Mouse (Mus musculus): Measurements from ENCODE around the gene Irf9. TPM values are rescaled to one million over a fixed set of nuclear protein-coding genes. Genes with fewer than 3 reads are reported as not detected.

Gene Irf9
- polyA plus RNA-seq (2017; shearing (Covaris generic)): 209 TPM

DNA sequence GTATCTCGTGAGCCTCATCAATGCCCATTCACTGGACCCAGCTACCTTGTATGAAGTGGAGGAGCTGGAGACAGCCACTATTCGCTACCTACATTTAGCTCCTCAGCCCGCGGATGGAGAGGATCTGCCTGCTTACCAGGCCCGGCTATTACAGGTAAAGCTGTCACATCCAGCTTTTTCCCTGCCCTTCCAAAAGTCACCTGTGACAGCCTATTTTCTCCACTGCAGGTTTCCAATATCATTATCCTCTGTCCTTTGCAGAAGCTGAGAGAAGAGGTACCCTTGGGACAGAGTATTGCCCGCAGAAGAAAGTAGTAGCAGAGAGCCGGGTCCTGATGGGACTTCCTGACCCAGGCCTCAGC lies at the start of gene Irf9:
Gene Irf9 (plus strand): TSS at position 301 of the 362 bp plus-strand sequence.

GRCm38 (mm10) chr14:55559799-55560201 lies 43.6 kb upstream of the Irf9 start, which contains the start of gene Dcaf11:
Gene Dcaf11, plus strand, starts transcription at chr14:55560006.

DNA sequence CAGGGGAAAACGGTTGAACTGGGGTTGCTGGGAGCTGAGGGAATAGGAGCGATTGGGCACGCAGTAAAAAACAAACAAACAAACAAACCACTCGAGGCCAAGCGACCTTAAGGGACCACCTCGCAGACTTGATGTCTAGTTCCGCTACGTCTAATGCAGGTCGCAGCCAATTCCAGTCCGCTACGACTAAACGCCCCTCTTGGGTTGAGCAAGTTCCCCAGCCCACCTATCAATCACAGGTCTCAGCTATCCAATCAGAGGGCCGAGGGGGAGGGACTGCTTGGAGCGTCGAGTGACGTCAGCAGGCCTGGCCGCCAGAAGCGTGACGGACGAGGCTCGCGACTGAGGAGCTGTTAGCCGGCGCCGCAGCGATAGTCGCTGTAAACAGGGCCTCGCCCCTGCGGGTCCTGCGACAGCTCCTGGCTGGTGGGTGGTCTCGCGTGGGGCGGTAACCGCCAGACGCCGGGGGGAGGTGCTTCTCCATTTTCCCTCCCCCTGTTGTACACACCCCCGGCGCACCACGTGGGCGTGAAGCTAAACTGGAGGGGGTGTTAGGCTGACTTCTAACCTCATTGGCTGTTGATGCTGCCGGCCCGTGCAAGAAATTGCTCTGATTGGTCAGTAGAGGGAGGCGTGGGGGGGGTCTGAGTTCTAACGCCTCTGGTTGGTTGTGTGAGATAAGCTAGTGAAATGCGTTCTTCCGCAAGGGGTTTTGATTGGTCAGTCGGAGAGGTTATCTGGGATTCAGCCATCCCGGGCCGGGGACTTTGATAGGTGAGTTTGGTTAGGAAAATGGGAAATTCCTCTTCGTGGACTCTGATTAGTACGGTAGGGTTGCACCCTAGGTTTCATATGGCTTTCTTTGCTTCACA lies 42.9 kb upstream of the Irf9 start, which contains the start of gene A730061H03Rik:
Gene A730061H03Rik (minus strand): TSS at position 205 of the 872 bp plus-strand sequence.

DNA sequence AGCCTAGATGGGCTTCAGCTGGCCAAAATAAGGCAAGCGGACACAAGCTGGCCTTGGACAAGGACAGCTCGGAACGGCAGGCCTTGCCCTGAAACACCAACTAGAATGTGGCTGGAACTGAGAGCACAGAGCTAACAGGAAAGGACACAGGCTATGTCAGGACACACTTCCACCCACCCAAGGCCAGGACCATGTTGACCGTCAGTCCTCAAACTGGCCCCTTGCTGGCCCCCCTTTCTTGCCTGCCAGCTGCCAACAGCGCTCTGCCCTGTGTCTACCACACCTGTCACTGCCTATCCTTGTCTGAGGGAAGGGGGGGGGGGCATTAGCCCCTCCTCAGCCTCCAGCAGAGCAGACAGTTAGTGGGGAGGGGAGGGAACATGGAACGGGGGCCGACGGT lies 28.1 kb upstream of the Irf9 start, which contains the start of gene Fitm1:
Gene Fitm1 (plus strand): TSS at position 316 of the 400 bp plus-strand sequence.

DNA sequence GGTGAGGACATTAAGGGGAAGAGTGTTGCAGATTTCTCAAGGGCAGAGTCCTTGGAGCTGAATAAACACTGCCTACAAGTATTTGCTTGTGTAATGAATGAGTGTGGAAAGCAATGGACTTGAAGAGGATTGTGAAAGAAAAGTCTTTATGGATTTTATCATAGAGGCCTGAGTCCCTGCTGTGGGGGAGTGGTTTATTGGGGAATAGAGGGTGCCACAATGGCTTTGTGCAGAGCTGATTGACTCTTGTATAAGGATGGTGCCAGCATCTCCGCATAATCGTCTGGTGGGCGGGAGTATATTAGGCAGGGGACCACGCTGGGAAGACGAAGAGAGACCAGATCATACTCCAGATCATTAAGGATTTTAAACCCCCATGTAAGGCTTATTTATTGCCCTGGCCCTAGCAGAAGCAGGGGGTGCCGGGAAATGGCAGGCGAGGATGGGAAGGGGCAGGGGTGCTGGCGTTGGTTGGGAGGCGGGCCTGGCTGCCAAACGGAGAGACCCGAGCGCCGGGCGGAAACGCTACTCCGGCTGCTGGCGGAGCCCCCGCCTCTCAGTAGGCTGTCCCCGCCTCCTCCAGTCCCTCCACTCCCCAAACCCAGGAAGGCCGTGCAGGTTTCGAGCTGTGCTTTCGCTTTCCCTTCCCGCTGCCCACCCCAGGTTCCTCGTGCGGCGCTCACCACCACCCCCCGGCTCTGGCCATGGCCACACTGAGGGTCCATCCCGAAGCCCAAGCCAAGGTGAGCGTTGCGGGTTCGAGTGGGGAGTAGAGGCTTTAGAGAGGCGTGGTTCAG lies 25.3 kb upstream of the Irf9 start, which contains the start of gene Psme1:
Gene Psme1 (plus strand): TSS at position 253 of the 797 bp plus-strand sequence.

DNA sequence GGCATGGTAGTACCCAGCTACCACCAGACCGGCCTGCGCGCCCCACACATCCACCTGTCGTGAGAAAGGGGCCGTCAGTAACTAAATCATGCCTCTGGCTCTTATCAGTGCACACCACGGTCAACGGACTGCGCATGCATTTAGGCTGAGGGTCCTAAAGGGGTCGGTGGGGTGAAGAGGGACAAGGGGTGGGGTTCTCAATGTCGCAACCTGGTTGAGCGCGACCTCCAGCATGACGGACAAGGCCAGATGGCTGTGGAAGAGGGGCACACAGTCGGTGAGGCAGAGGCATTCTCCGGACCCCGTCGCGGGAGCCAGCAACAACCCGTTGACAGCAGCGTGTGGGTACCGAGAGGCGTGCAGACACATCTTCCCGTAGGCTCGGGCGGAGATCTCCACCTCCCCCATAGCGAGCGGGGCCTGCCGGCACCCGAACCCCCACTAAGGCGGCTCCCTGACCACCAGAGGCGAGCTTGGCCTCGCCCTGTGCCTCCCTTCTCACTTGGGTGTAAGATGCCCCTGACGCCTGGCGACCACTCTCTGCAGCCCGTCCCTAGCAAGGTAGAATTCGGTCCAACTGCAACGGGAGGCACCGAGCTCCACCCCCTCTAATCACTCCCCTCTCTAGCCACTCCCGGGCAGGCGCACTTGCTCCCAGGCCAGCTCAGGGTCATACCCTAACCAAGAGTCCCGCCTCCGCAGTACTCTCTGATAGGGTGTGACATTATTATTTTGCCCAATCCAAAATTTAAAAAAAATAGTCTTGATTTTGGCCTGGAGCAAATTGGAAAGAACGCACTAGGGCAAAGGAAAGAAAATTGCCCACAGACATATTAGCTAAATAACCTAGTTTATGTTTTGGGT lies 18.4 kb upstream of the Irf9 start, which contains the start of gene Emc9:
Gene Emc9 (minus strand): TSS at position 601 of the 864 bp plus-strand sequence.

DNA sequence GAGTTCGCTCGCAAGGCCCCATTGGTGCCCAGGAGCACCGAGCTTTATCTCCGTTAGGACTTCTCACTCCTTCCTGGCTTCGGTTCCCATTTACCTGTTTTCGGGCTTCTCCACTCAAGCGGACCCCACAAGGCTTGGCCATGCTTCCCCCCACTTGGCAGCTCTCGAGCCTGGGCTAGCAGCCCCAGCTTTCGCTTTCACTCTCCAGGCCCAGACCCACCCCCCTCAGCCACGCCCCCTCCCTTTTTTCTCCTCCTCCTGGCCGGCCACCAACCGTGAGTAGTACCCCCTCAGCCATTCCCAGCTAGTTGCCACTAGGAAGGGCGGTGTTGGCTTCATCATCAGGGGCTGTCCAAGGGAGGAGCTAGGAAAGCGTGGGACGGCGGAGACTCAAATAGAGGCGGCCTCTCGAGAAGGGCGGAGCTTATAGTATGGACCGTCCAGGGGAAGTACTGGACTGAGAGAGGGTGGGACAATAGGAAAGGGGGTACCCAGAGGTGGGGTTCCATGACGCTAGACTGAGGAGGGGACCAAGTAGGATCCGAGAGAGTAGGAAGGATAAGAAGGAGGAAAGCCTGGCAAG lies 12.5 kb upstream of the Irf9 start, which contains the start of gene Psme2:
Gene Psme2 (minus strand): TSS at position 366 of the 583 bp plus-strand sequence.

GRCm38 (mm10) chr14:55591331-55591891 lies 12.0 kb upstream of the Irf9 start, which contains the start of gene Rnf31:
Gene Rnf31, plus strand, starts transcription at chr14:55591708.

DNA sequence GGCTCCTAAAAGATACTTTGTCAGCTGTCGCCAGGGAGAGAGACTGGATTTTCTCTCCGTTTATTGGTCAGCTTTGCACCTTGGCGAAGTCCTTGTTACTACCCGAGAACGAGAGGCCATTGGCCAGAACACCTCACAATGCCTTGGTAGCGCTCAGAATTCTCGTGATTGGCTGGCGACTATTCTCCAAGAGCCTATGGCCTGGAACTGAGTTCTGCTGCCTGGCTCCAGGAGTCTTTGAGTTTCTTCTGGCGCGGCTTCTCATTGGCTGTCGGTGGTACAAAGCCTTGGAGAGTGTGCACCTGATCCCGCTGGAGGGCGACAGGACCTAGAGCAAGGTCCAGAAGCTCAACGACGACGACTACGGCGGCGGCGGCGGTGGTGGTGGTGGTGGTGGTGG lies 14.5 kb downstream of the Irf9 start, which contains the start of gene Rec8:
Gene Rec8 (plus strand): TSS at position 216 of the 400 bp plus-strand sequence.

GRCm38 (mm10) chr14:55635523-55636007 lies 32.2 kb downstream of the Irf9 start, which contains the start of gene Ipo4:
Gene Ipo4, minus strand, starts transcription at chr14:55635957.

DNA sequence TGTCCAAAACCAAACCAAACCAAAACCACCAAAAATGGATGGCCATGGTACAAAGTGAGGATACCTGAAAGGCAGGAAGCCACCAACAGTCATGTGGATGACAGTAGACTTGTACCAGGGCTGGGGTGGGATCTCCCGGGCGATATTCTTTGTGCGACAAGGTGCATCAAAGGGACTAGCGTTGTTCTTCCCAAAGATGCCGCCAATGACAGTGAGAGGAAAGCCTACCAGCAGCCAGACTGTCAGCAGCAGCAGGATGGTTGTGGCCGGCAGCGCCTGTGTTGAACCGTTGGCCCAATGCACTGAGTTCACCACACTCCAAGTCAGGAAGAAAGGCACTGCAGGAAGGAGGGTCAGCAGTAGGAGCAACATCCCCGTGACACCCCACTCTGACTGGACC lies 34.4 kb downstream of the Irf9 start, which contains the start of gene Gm49378:
Gene Gm49378 (minus strand): TSS at position 101 of the 400 bp plus-strand sequence.

DNA sequence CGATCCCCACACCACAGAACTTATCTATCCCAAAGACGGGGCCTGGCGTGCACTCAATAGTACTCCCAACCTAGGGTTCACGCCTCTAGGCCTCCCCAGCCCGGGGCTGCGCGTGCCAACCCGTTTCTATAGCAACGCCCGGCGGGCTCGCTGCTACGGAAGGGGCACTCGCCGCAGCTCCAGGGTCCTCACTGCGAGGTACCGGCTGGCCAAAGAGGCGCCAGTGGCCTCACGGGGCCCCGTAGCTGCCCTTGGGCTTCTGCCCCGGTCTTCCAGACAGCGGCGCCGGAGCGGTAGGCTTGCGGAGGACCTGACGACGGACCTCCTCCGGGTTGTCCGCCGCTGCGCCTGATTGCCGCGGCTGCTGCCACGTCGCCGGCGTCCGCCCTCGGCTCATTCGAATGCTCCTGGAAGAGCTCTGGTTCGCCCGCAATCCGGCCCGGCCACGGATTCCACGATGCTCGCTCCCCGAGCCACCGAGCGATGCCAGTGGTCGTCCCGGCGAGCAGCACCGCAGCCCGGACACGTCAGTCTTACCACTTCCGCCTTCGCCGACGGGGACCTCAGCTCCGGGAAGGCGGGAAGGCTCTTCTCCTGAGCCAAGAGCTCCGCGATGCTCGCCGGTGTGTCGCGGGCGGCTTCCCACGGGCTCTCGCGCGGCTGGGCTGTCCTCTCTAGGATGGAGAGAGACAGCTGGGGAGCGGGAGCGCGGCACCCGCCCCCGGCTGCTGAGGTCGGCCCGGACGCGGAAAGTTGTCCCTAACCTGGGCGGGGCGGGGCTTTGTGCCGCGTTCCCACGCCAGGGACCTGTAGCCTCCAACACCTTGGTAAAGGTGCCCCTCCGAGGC lies 39.9 kb downstream of the Irf9 start, which contains the start of gene Tm9sf1:
Gene Tm9sf1 (minus strand): TSS at position 747 of the 848 bp plus-strand sequence.

DNA sequence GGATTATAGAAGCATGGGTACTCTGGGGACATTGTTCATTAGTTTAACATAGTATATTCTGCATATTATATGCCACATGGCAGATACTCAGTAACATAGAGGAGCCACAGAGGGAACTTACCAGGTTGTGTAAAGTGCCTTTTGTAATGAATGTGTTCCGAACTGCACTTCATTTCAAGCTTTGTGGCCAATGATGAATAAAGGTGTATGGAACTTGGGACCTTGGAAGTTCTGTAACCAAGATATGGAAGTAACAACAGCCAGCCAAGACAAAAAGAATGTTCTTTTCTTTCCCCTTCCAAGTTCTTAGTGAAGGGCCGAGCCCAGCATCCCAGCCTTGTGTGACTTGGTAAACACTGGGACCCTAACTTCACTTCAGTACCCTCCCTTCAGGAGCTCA lies 46.5 kb downstream of the Irf9 start, which contains the start of gene Tssk4:
Gene Tssk4 (plus strand): TSS at position 301 of the 400 bp plus-strand sequence.

Other genes with a start within 250 kb of the Irf9 start
- 39.7 TPM for gene Dhrs4, start 124.8 kb upstream of the Irf9 start, polyA plus RNA-seq (2017; shearing (Covaris generic))
- not detected for gene Carmil3, start 112.9 kb upstream of the Irf9 start, polyA plus RNA-seq (2017; shearing (Covaris generic))
- gene Cpne6, start 93.1 kb upstream of the Irf9 start, polyA plus RNA-seq (2017; shearing (Covaris generic)): not detected
- 0.07 TPM for gene Nrl, start 78.6 kb upstream of the Irf9 start, polyA plus RNA-seq (2017; shearing (Covaris generic))
- 46.5 TPM for gene Pck2, start 63.3 kb upstream of the Irf9 start, polyA plus RNA-seq (2017; shearing (Covaris generic))
- 159 TPM for gene Dcaf11, start 43.6 kb upstream of the Irf9 start, polyA plus RNA-seq (2017; shearing (Covaris generic))
- 4.7 TPM for gene A730061H03Rik, start 43.2 kb upstream of the Irf9 start, polyA plus RNA-seq (2017; shearing (Covaris generic))
- gene Fitm1, start 28.0 kb upstream of the Irf9 start, polyA plus RNA-seq (2017; shearing (Covaris generic)): not detected
- gene Psme1, start 25.4 kb upstream of the Irf9 start, polyA plus RNA-seq (2017; shearing (Covaris generic)): 1,178 TPM
- 32.1 TPM for gene Emc9, start 18.3 kb upstream of the Irf9 start, polyA plus RNA-seq (2017; shearing (Covaris generic))
- gene Psme2, start 12.5 kb upstream of the Irf9 start, polyA plus RNA-seq (2017; shearing (Covaris generic)): 1,001 TPM
- gene Rnf31, start 11.9 kb upstream of the Irf9 start, polyA plus RNA-seq (2017; shearing (Covaris generic)): 79.7 TPM
- 10.1 TPM for gene Rec8, start 14.5 kb downstream of the Irf9 start, polyA plus RNA-seq (2017; shearing (Covaris generic))
- gene Ipo4, start 32.4 kb downstream of the Irf9 start, polyA plus RNA-seq (2017; shearing (Covaris generic)): 74.4 TPM
- 2.5 TPM for gene Gm49378, start 34.3 kb downstream of the Irf9 start, polyA plus RNA-seq (2017; shearing (Covaris generic))
- 95.5 TPM for gene Tm9sf1, start 40.2 kb downstream of the Irf9 start, polyA plus RNA-seq (2017; shearing (Covaris generic))
- gene Tssk4, start 46.6 kb downstream of the Irf9 start, polyA plus RNA-seq (2017; shearing (Covaris generic)): 1.4 TPM
- gene Mdp1, start 56.9 kb downstream of the Irf9 start, polyA plus RNA-seq (2017; shearing (Covaris generic)): 120 TPM
- 49.3 TPM for gene Gmpr2, start 68.4 kb downstream of the Irf9 start, polyA plus RNA-seq (2017; shearing (Covaris generic))
- 452 TPM for gene Nedd8, start 68.6 kb downstream of the Irf9 start, polyA plus RNA-seq (2017; shearing (Covaris generic))
- gene Tinf2, start 78.2 kb downstream of the Irf9 start, polyA plus RNA-seq (2017; shearing (Covaris generic)): 62.3 TPM
- gene Tgm1, start 110.4 kb downstream of the Irf9 start, polyA plus RNA-seq (2017; shearing (Covaris generic)): 0.39 TPM
- gene Rabggta, start 118.7 kb downstream of the Irf9 start, polyA plus RNA-seq (2017; shearing (Covaris generic)): 71.3 TPM
- 56.9 TPM for gene Dhrs1, start 142.1 kb downstream of the Irf9 start, polyA plus RNA-seq (2017; shearing (Covaris generic))
- 15.6 TPM for gene Nop9, start 142.1 kb downstream of the Irf9 start, polyA plus RNA-seq (2017; shearing (Covaris generic))
- gene Cideb, start 154.9 kb downstream of the Irf9 start, polyA plus RNA-seq (2017; shearing (Covaris generic)): not detected
- not detected for gene Ltb4r2, start 157.9 kb downstream of the Irf9 start, polyA plus RNA-seq (2017; shearing (Covaris generic))
- 3.1 TPM for gene Ltb4r1, start 162.4 kb downstream of the Irf9 start, polyA plus RNA-seq (2017; shearing (Covaris generic))
- gene Adcy4, start 180.5 kb downstream of the Irf9 start, polyA plus RNA-seq (2017; shearing (Covaris generic)): 0.11 TPM
- gene Ripk3, start 185.3 kb downstream of the Irf9 start, polyA plus RNA-seq (2017; shearing (Covaris generic)): 81.9 TPM
- not detected for gene Nfatc4, start 219.6 kb downstream of the Irf9 start, polyA plus RNA-seq (2017; shearing (Covaris generic))